ENCODE assay signal across 8 mouse cellular contexts in genomic region chr2:33869689-33870343, GRCm38 (mm10). TPM values are rescaled to one million over a fixed set of nuclear protein-coding genes. Genes with fewer than 3 reads are reported as not detected.
DNase-seq lines count a peak whose midpoint lies in the region; ATAC-seq lines count a peak whose summit lies in the region.

No protein-coding gene starts in this region.

- H3K9ac ChIP-seq in heart, embryonic 15.5 days: no peak overlapping the region
- no peak overlapping the region for H3K9ac ChIP-seq in embryonic facial prominence, embryonic 12.5 days
- no peak overlapping the region for H3K9ac ChIP-seq in liver, embryonic 15.5 days

- H3K27ac ChIP-seq in heart, embryonic 15.5 days: peak overlapping the region; percentile 80
- H3K27ac ChIP-seq in embryonic facial prominence, embryonic 12.5 days: peak overlapping the region; percentile 67
- peak overlapping the region; percentile 77 for H3K27ac ChIP-seq in liver, embryonic 15.5 days (replicated peaks)

- intact Hi-C loops in left cerebral cortex, postnatal 10 days (cut with DNase I): no loop called here

- DNase-seq in heart, adult 18-20 months: no peak
- DNase-seq in 416B (ENCODE audit: low read depth): peak; percentile 61
- no peak for DNase-seq in left cerebral cortex, postnatal 10 days (ENCODE audit: extremely low spot score in 1 of 2, low spot score in 2 of 2)
- no peak for DNase-seq in gastrocnemius, postnatal 10 days

- H3K4me2 ChIP-seq in heart, embryonic 15.5 days: no peak overlapping the region
- no peak overlapping the region for H3K4me2 ChIP-seq in embryonic facial prominence, embryonic 12.5 days (replicated peaks)
- no peak overlapping the region for H3K4me2 ChIP-seq in liver, embryonic 15.5 days

- ATAC-seq in heart, embryonic 15.5 days (replicated peaks; ENCODE audit: insufficient number of reproducible peaks, insufficient read depth, low FRiP score, low read depth): no peak
- ATAC-seq in embryonic facial prominence, embryonic 12.5 days (ENCODE audit: insufficient number of reproducible peaks, insufficient read depth, low FRiP score, low TSS enrichment): no peak
- ATAC-seq in liver, embryonic 15.5 days (ENCODE audit: insufficient read depth): no peak
- ATAC-seq in monocyte, adult 5-6 weeks (replicated peaks; ENCODE audit: insufficient number of reproducible peaks, low FRiP score, low TSS enrichment, poor library complexity, severe bottlenecking): no peak

- 53% methylated on average over 10 of the region's 10 CpGs for WGBS in heart, embryonic 15.5 days
- 72% methylated on average over 10 of the region's 10 CpGs for WGBS in embryonic facial prominence, embryonic 12.5 days
- 22% methylated on average over 10 of the region's 10 CpGs for WGBS in liver, embryonic 15.5 days (ENCODE audit: insufficient replicate concordance)

- H3K4me3 ChIP-seq in heart, embryonic 15.5 days: no peak overlapping the region
- no peak overlapping the region for H3K4me3 ChIP-seq in embryonic facial prominence, embryonic 12.5 days
- H3K4me3 ChIP-seq in liver, embryonic 15.5 days (replicated peaks): no peak overlapping the region

- H3K9me3 ChIP-seq in heart, embryonic 15.5 days (replicated peaks): no peaks in the 10 kb centered on the region
- no peaks in the 10 kb centered on the region for H3K9me3 ChIP-seq in embryonic facial prominence, embryonic 12.5 days
- H3K9me3 ChIP-seq in liver, embryonic 15.5 days (replicated peaks): no peaks in the 10 kb centered on the region

- peaks cover 28% of the 10 kb centered on the region for H3K4me1 ChIP-seq in heart, embryonic 15.5 days (replicated peaks)
- peaks cover 39% of the 10 kb centered on the region for H3K4me1 ChIP-seq in embryonic facial prominence, embryonic 12.5 days
- H3K4me1 ChIP-seq in liver, embryonic 15.5 days (replicated peaks): peaks cover 59% of the 10 kb centered on the region

- H3K27me3 ChIP-seq in heart, embryonic 15.5 days: no peaks in the 10 kb centered on the region
- no peaks in the 10 kb centered on the region for H3K27me3 ChIP-seq in embryonic facial prominence, embryonic 12.5 days
- no peaks in the 10 kb centered on the region for H3K27me3 ChIP-seq in liver, embryonic 15.5 days

- H3K36me3 ChIP-seq in heart, embryonic 15.5 days: peaks cover 15% of the 10 kb centered on the region
- H3K36me3 ChIP-seq in embryonic facial prominence, embryonic 12.5 days: peaks cover 32% of the 10 kb centered on the region
- peaks cover 26% of the 10 kb centered on the region for H3K36me3 ChIP-seq in liver, embryonic 15.5 days (replicated peaks)

RNA-seq across cellular contexts. Expression of gene Mvb12b, which starts 17.9 kb away (rescaled TPM):
- 12.7 and 15.7 TPM in 2 replicates for polyA plus RNA-seq in heart, embryonic 15.5 days (2015; fragmentation: Nextera tagmentation; extraction: Ambion mirVana)
- total RNA-seq in heart, adult 18-20 months (2021): 10 to 100 TPM; 18.7 to 22.5 TPM
- polyA plus RNA-seq in embryonic facial prominence, embryonic 12.5 days (2016; fragmentation: Nextera tagmentation; extraction: Ambion mirVana): 31.2 and 33.8 TPM in 2 replicates
- polyA plus RNA-seq in liver, embryonic 15.5 days (2015; fragmentation: Nextera tagmentation; extraction: Ambion mirVana): 11.3 and 12.7 TPM in 2 replicates
- total RNA-seq in left cerebral cortex, postnatal 10 days (2021): 100 to 1,000 TPM; 108 to 114 TPM
- 1.9 to 11.9 TPM (median 6.7 TPM) in 3 replicates for total RNA-seq in monocyte, adult 5-6 weeks (2017)
- total RNA-seq in gastrocnemius, postnatal 10 days (2021): 10 to 100 TPM; 27.8 to 28.6 TPM
